Mouse (Mus musculus): ENCODE results near the gene Nrip2.

Gene Nrip2

DNA sequence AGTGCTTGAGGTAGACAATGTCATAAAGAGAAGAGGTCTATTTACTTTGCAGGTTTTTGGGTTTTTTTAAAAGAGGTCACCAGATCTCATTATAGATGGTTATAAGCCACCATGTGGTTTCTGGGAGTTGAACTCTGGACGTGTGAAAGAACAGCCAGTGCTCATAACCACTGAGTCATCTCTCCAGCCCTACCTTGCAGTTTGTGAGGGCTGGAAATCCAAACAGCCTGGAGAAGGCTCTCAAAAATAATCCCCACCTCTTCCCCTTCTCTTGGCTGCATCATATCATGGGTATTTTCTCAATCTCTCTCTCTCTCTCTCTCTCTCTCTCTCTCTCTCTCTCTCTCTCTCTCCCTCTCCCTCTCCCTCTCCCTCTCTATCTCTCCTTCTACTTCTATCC, 8.4 kb upstream of the Nrip2 start:
- in situ Hi-C loops (cut with MseI, MboI): no loop called here

DNA sequence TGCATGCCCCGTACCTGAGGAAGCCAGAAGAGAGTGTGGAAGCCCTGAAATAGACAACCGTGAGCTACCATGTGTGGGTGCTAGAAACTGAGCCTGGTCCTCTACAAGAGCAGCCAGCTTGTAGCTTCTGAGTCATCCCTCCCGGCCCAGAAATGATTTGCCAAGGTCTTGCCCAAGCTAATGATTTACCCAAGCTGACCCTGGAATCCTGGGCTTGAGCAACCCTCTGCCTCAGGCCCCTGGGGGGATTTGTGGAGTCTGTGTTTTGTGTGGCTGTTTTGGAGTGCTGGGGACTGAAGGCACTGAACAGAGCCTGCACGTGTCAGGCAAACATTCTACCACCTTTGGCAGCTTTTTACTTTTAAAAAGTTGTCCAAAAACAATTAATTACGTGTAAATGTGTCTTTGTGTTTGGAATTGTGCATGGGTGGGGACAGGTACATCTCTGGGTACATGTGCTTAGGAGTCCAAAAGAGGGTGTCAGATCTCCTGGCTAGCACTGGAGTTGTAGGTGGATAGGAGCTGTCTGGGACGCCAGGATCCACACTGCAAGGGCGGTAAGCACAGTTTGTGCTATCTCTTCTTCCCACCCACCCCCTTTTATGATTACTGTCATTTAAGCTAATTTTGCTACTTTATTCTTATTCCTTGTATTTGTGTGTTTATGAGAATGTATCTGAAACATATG, 1.4 kb upstream of the Nrip2 start:
- in situ Hi-C loops (cut with MseI, MboI): no loop called here

- in situ Hi-C loops (cut with MseI, MboI): no loop called here
These were observed 507 bp downstream of the Nrip2 start for GRCm38 (mm10) chr6:128399421-128400185.

- in situ Hi-C loops (cut with MseI, MboI): no loop called here
These were observed 5.6 kb downstream of the Nrip2 start for GRCm38 (mm10) chr6:128404708-128405107.

- in situ Hi-C loops (cut with MseI, MboI): no loop called here
These were observed 9.5 kb downstream of the Nrip2 start for GRCm38 (mm10) chr6:128408544-128409125.

GRCm38 (mm10) chr6:128410305-128410704, 11.2 kb downstream of the Nrip2 start:
- in situ Hi-C loops (cut with MseI, MboI): no loop called here

DNA sequence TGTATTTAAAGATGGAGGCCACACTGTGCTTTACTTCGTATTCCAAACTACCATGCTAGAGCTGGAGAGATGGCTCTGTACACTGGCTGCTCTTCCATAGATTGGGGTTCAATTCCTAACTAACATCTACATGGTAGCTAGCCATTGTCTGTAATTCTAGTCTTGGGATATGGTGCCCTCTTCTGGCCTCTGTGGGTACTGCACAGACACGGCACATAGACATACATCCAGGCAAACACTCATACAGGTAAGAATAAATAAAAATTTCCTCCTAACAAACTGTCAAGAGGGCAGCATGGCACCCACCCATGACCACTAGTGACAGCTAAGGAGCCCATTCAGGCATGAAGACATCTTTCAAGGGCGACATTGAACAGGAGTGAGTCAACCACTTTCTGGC, 12.0 kb downstream of the Nrip2 start:
- in situ Hi-C loops (cut with MseI, MboI): no loop called here

DNA sequence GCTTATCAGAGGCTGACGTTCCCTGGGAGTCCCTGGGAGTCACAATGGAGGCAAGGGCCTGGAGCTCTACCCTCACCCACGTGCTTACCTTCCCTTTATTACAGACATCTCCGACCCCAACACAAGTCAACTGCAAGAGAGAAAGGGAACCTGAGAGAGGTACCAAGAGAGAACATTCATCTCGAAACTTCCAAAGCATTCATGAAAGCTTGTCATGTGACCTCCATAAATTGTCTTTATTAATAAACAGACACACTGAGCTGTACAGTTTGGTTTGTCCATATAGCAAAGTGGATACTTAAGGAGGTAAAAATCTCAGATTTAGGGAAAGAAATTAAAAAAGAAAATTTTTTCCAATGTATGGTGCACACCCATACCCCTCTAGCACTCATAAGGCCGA, 17.1 kb downstream of the Nrip2 start:
- in situ Hi-C loops (cut with MseI, MboI): loop anchor here in 1 of 2 experiments (5.0 kb wide), 1 partner anchor 34 kb away; no protein-coding TSS in a partner anchor

- in situ Hi-C loops (cut with MseI, MboI): loop anchor here in 1 of 2 experiments (5.0 kb wide), 1 partner anchor 36 kb away; no protein-coding TSS in a partner anchor
These were observed 19.0 kb downstream of the Nrip2 start for GRCm38 (mm10) chr6:128418076-128418475.

- in situ Hi-C loops (cut with MseI, MboI): no loop called here
These were observed 21.9 kb downstream of the Nrip2 start for GRCm38 (mm10) chr6:128421036-128421435.

DNA sequence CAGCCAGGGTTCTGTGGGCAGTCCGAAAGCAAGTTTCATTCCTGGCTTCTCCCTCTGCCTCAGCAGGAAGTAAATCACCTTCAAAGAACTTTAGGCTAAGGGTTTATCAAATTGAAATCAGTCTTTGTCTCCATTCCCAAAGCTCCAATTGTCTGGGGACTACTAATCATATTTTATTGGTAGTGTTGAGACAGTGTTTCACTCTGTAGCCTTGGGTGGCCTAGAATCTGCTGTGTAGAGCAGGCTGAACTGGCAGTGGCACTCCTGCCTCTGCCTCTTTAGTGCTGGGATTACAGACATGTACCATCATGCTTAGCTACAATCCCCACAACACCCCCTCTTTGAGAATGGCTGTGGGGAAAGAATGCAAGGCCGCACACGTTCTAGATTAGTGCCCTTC, 22.4 kb downstream of the Nrip2 start:
- in situ Hi-C loops (cut with MseI, MboI): no loop called here

DNA sequence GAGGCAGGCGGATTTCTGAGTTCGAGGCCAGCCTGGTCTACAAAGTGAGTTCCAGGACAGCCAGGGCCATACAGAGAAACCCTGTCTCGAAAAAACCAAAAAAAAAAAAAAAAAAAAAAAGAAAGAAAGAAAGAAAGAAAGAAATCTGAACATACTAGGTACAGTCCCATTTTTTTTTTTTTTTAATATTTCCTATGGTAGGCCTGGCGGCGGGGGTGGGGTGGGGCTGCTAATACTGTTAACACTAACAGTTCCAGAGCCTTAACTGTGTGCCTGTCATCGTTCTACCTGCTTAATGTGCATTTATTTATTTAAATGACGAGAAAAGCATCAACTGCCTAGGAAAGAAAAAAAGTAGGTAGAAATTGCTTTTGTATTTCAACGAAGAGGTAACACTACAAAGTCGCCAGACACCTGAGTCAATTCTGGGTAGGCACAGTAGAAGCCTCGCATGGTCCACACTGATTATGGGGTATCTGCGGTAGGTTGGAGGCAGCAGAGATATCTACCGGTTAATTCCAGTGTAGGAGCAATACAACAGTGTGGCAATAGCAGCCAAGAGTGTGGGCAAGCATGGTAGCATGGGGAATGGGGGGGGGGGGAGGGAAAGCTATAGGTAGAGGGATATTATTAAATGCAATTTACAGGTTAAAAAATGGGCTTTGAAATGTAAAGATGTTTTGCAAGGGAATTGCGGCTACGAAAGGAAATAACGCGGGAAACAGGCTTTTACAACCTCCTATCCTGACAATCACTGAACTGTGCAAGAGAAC, 24.6 kb downstream of the Nrip2 start:
- in situ Hi-C loops (cut with MseI, MboI): no loop called here

- in situ Hi-C loops (cut with MseI, MboI): no loop called here
These were observed 25.3 kb downstream of the Nrip2 start, which contains the start of gene Itfg2 for GRCm38 (mm10) chr6:128424269-128425019. Itfg2 (minus strand) TSS chr6:128424931.

DNA sequence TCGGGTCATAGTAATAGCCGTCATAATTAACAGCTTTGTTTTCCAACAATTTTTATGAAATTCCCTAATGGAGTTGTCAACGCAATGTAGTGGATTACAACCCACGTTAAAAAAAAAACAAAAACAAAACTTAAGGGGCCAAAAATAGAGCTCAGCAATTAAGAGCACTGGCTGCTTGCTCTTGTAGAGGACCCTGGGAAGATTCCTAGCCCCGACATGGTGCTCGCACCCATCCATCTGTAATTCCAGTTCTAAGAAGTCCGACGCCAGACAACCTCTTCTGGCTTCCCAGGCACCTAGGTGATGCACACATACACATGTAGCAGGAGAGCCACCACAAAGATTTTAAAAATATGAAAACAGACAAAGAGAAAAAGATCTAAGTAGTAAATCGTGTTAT, 25.9 kb downstream of the Nrip2 start:
- in situ Hi-C loops (cut with MseI, MboI): no loop called here

DNA sequence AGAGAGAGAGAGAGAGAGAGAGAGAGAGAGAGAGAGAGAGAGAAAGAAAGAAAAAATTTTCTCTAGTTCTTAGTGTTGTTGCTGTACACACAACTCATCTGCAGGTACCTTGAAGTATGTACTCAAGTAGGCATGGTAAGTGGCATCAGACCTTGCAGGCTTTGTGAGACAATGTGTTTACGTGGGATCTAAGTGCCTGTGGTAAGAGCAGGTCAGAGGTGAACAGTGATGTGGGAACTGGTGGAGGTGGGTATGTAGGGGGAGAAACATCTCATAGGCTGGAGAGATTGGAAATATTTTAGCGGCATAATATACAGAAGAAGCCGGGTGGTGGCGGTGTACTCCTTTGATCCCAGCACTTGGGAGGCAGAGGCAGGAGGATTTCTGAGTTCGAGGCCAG, 28.5 kb downstream of the Nrip2 start:
- in situ Hi-C loops (cut with MseI, MboI): no loop called here

DNA sequence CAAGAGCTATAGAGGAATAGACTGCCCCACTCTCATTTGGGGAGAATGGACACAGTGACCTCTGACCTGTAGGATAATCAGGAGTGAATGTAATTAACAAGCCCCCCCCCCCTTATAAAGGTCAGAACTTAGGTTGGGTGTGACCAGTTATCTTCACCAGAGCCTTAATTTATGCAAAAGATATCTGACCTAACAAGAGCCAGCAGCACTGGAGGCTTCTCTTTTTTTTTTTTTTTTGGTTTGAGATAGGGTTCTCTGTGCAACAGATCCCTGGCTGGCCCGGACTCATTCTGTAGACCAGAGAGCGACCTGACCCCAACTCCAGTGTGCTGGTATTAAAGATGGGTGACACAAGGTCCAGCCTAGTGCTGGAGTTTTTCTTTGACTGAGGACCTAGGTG, 30.2 kb downstream of the Nrip2 start:
- in situ Hi-C loops (cut with MseI, MboI): no loop called here

DNA sequence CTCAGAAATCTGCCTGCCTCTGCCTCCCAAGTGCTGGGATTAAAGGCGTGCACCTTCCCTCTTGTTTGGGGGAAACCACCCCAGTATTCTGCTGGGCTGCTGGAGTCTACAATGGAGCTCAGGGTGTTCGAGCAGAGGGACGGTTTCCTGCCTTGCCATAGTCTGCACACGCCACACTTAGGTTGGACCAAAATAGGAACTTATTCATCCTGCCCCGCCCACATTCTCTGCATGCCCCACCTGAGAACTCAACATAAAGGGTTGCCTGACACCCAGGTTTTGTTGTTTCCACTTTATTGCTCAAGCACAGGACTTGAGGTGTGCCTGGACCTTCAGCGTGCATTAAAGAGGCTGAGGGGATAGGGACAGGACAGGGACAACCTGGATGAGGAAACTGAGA, 30.7 kb downstream of the Nrip2 start:
- in situ Hi-C loops (cut with MseI, MboI): no loop called here

DNA sequence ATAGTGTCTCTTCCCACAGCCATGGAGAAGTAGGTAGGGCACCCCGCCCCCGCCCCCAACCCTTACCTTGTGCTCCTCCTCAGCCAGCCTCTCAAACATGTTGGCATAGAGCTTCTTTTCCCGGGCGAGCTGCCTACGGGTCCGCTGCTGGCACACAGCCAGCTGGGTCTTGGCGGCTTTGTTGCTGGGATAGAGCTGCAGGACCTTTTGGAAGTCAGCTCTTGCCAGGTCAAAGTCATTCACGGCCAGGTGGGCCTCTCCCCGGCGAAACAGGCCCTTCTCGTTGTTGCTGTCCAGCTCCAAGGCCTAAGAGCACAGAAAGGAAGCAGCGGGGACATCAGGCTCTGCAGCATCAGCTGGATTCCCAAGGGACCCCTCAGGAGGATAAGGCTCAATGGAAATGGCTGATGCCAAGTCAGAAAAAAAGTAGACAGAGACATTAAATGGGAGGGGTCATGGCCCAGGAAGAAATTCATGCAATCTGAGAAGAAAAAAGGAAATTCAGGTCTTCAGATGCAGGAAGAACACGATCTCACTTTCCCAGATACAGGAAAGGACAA, 33.3 kb downstream of the Nrip2 start:
- in situ Hi-C loops (cut with MseI, MboI): no loop called here

- in situ Hi-C loops (cut with MseI, MboI): no loop called here
These were observed 34.5 kb downstream of the Nrip2 start for GRCm38 (mm10) chr6:128433566-128433965.

DNA sequence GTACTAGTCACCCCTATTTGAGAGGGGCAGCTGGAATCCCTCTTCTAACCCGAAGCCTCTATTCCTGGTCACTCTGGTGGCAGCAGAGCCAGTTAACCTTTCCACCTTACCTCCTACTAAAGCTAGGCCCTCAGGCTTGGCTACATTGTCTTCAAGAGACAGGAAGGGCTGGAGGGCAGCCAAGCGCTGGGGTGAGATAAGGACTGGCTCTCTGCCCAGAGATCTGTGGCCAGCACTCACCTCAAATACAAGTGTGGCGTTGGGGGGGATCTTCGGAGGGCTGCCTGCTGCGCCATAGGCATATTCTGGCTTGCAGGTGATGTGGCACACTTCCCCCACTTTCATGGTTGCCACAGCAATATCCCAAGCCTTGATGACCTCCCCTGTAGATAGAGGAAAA, 36.4 kb downstream of the Nrip2 start:
- in situ Hi-C loops (cut with MseI, MboI): no loop called here

All from mouse trophoblast stem cell (cell line).